ENCODE assay signal across 10 mouse cellular contexts in the genomic region with DNA sequence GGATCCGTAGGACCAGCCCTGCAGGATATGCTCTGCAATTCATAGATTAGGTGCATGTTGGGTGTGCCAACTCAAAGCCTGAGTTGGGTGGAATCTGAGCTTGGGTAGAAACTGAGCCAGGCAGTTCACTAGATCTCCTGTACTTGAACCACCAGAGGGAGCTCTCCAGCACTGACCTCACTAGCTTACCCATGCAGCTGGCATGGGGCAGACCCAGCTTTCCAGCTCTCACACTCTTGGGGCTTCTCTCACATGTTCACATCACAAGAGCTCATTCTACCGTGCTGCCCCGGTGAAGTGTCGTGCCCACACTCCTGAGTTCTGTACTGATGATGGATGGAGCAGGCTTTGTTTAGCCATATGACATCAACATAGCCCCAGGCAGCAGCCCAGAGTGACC.
DNase-seq lines count a peak whose midpoint lies in the region; ATAC-seq lines count a peak whose summit lies in the region.
"Had no signal": no experiment of that assay in that cellular context is flagged by ENCODE, and none has a peak within 500 bp of the region (broad histone marks: within the 10 kb centered on the region; RNA-seq: fewer than 3 reads in every experiment).

No protein-coding gene starts in this region.

- no peaks in the 10 kb centered on the region for H3K36me3 ChIP-seq in limb, embryonic 11.5 days (ENCODE audit: control insufficient read depth, insufficient read depth, low read length)
- no peaks in the 10 kb centered on the region for H3K36me3 ChIP-seq in limb, embryonic 10.5 days
- H3K36me3 ChIP-seq in midbrain, embryonic 14.5 days (ENCODE audit: control insufficient read depth, insufficient read depth, low read length) = no peaks in the 10 kb centered on the region
- H3K36me3 ChIP-seq: liver, embryonic 15.5 days; stomach, embryonic 15.5 days had no signal

- peak; percentile 73; the same call in 1 of the 2 replicates for ATAC-seq in limb, embryonic 11.5 days (ENCODE audit: insufficient number of reproducible peaks, low FRiP score, low TSS enrichment, low read depth)
- ATAC-seq in midbrain, embryonic 14.5 days (ENCODE audit: low FRiP score, low TSS enrichment) = peak; percentile 50; the same call in 1 of the 2 replicates

- H3K27ac ChIP-seq in limb, embryonic 11.5 days (replicated peaks; ENCODE audit: low read depth, low read length) = no peak overlapping the region
- no peak overlapping the region for H3K27ac ChIP-seq in limb, embryonic 10.5 days
- H3K27ac ChIP-seq in midbrain, embryonic 14.5 days (replicated peaks; ENCODE audit: low read depth, low read length) = no peak overlapping the region
- H3K27ac ChIP-seq: liver, embryonic 15.5 days; stomach, embryonic 15.5 days had no signal

- H3K4me2 ChIP-seq in limb, embryonic 11.5 days (ENCODE audit: low read depth, severe bottlenecking) = no peak overlapping the region
- H3K4me2 ChIP-seq in midbrain, embryonic 14.5 days (ENCODE audit: low read length) = no peak overlapping the region
- H3K4me2 ChIP-seq: liver, embryonic 15.5 days; stomach, embryonic 15.5 days had no signal

- no peaks in the 10 kb centered on the region for H3K9me3 ChIP-seq in limb, embryonic 11.5 days (ENCODE audit: control insufficient read depth, low read length)
- no peaks in the 10 kb centered on the region for H3K9me3 ChIP-seq in limb, embryonic 10.5 days (replicated peaks)
- no peaks in the 10 kb centered on the region for H3K9me3 ChIP-seq in midbrain, embryonic 14.5 days (ENCODE audit: control insufficient read depth, low read length)
- H3K9me3 ChIP-seq: liver, embryonic 15.5 days; stomach, embryonic 15.5 days had no signal

- H3K9ac ChIP-seq in limb, embryonic 11.5 days (ENCODE audit: low read length) = no peak overlapping the region
- no peak overlapping the region for H3K9ac ChIP-seq in midbrain, embryonic 14.5 days (replicated peaks; ENCODE audit: low read length)
- H3K9ac ChIP-seq: liver, embryonic 15.5 days; stomach, embryonic 15.5 days had no signal

- no peaks in the 10 kb centered on the region for H3K4me1 ChIP-seq in limb, embryonic 11.5 days (ENCODE audit: control insufficient read depth, insufficient read depth, low read length)
- no peaks in the 10 kb centered on the region for H3K4me1 ChIP-seq in limb, embryonic 10.5 days
- no peaks in the 10 kb centered on the region for H3K4me1 ChIP-seq in midbrain, embryonic 14.5 days (ENCODE audit: control insufficient read depth, insufficient read depth, low read length)
- H3K4me1 ChIP-seq: liver, embryonic 15.5 days; stomach, embryonic 15.5 days had no signal

- H3K4me3 ChIP-seq in limb, embryonic 11.5 days (ENCODE audit: low read depth, low read length) = no peak overlapping the region
- no peak overlapping the region for H3K4me3 ChIP-seq in limb, embryonic 10.5 days
- no peak overlapping the region for H3K4me3 ChIP-seq in midbrain, embryonic 14.5 days (replicated peaks; ENCODE audit: low read depth, low read length)
- H3K4me3 ChIP-seq: liver, embryonic 15.5 days; stomach, embryonic 15.5 days had no signal

- H3K27me3 ChIP-seq in limb, embryonic 11.5 days (ENCODE audit: control insufficient read depth, insufficient read depth, low read length) = no peaks in the 10 kb centered on the region
- no peaks in the 10 kb centered on the region for H3K27me3 ChIP-seq in limb, embryonic 10.5 days (ENCODE audit: low read depth, poor library complexity, severe bottlenecking)
- no peaks in the 10 kb centered on the region for H3K27me3 ChIP-seq in midbrain, embryonic 14.5 days (ENCODE audit: control insufficient read depth, insufficient read depth, low read length)
- H3K27me3 ChIP-seq: liver, embryonic 15.5 days; stomach, embryonic 15.5 days had no signal

- peak; percentile 36 for DNase-seq in limb, embryonic 11.5 days (ENCODE audit: low spot score)
- DNase-seq in limb, embryonic 10.5 days (ENCODE audit: low spot score) = no peak
- DNase-seq in WW6 (ENCODE audit: low read depth, low spot score) = peak; percentile 24
- DNase-seq in cerebellum, postnatal 10 days = peak; percentile 75 to 79
- peak; percentile 1 to 22 for DNase-seq in kidney, adult 8-10 months
- DNase-seq in midbrain, embryonic 14.5 days = peak; percentile 57
- no peak for DNase-seq in gastrocnemius, postnatal 25 days
- DNase-seq in thymus, postnatal 4 days = no peak

- whole genome bisulfite sequencing in limb, embryonic 11.5 days = 70% methylated on average over 4 of the region's 4 CpGs
- 76% methylated on average over 4 of the region's 4 CpGs for WGBS in limb, embryonic 10.5 days
- 78% methylated on average over 4 of the region's 4 CpGs for WGBS in midbrain, embryonic 14.5 days

Comparison
In these comparisons a context has a peak if more than half of its experiments do, and no peak if none do; other contexts are left out.
1. DNase-seq: peak in limb, embryonic 11.5 days (single experiment), WW6 (single experiment), cerebellum, postnatal 10 days (2 of 2), kidney, adult 8-10 months (2 of 2) and midbrain, embryonic 14.5 days (single experiment); none in limb, embryonic 10.5 days (single experiment), gastrocnemius, postnatal 25 days (single experiment) and thymus, postnatal 4 days (single experiment).